Mouse (Mus musculus): ENCODE data around the gene Ntm. TPM values are rescaled to one million over a fixed set of nuclear protein-coding genes. Genes with fewer than 3 reads are reported as not detected.

Ntm gene
- polyA plus RNA-seq, 1 experiment from 2014 or later, result 61.4 TPM

GRCm38 (mm10) chr9:29060293-29060692, 902.6 kb downstream of the Ntm start:
- ATAC-seq, result no peak
- Histone ChIP-seq H3K9ac (no peak overlapping the region), H3K27ac (no peak overlapping the region), H3K4me1 (no peaks in the 10 kb centered on the region), H3K36me3 (ENCODE audit: poor library complexity, severe bottlenecking) (no peaks in the 10 kb centered on the region), H3K9me3 (replicated peaks) (no peaks in the 10 kb centered on the region), H3K4me2 (no peak overlapping the region), H3K4me3 (no peak overlapping the region), H3K27me3 (no peaks in the 10 kb centered on the region)
- WGBS, result 74% methylated on average over 6 of the region's 6 CpGs

GRCm38 (mm10) chr9:29058811-29059210, 904.1 kb downstream of the Ntm start:
- Histone ChIP-seq H3K9me3 (replicated peaks) (no peaks in the 10 kb centered on the region), H3K4me1 (no peaks in the 10 kb centered on the region), H3K4me3 (no peak overlapping the region), H3K27me3 (no peaks in the 10 kb centered on the region), H3K9ac (no peak overlapping the region), H3K27ac (no peak overlapping the region), H3K4me2 (no peak overlapping the region), H3K36me3 (ENCODE audit: poor library complexity, severe bottlenecking) (no peaks in the 10 kb centered on the region)
- no peak for ATAC-seq
- WGBS, result 67% methylated on average over 8 of the region's 8 CpGs

GRCm38 (mm10) chr9:29055637-29056036, 907.3 kb downstream of the Ntm start:
- WGBS, result 94% methylated on average over 2 of the region's 2 CpGs
- no peak for ATAC-seq
- Histone ChIP-seq H3K27me3 (no peaks in the 10 kb centered on the region), H3K4me1 (no peaks in the 10 kb centered on the region), H3K36me3 (ENCODE audit: poor library complexity, severe bottlenecking) (no peaks in the 10 kb centered on the region), H3K9me3 (replicated peaks) (no peaks in the 10 kb centered on the region), H3K4me3 (no peak overlapping the region), H3K9ac (no peak overlapping the region), H3K27ac (no peak overlapping the region), H3K4me2 (no peak overlapping the region)

GRCm38 (mm10) chr9:29036466-29036865, 926.5 kb downstream of the Ntm start:
- ATAC-seq, result no peak
- Histone ChIP-seq H3K9ac (no peak overlapping the region), H3K4me1 (no peaks in the 10 kb centered on the region), H3K4me3 (no peak overlapping the region), H3K36me3 (ENCODE audit: poor library complexity, severe bottlenecking) (no peaks in the 10 kb centered on the region), H3K9me3 (replicated peaks) (no peaks in the 10 kb centered on the region), H3K4me2 (no peak overlapping the region), H3K27ac (no peak overlapping the region), H3K27me3 (no peaks in the 10 kb centered on the region)
- WGBS, result 55% methylated on average over 3 of the region's 3 CpGs

- H3K9ac ChIP-seq, result no peak overlapping the region
- no peak for ATAC-seq
- no peak overlapping the region for H3K4me3 ChIP-seq
- WGBS, result 36% methylated on average over 4 of the region's 4 CpGs
- H3K27ac ChIP-seq, result no peak overlapping the region
- no peaks in the 10 kb centered on the region for H3K36me3 ChIP-seq (ENCODE audit: poor library complexity, severe bottlenecking)
- no peaks in the 10 kb centered on the region for H3K27me3 ChIP-seq
- H3K4me2 ChIP-seq, result no peak overlapping the region
- no peaks in the 10 kb centered on the region for H3K9me3 ChIP-seq (replicated peaks)
- no peaks in the 10 kb centered on the region for H3K4me1 ChIP-seq
Observed at GRCm38 (mm10) chr9:29036058-29036457, 926.9 kb downstream of the Ntm start.

- Histone ChIP-seq H3K36me3 (ENCODE audit: poor library complexity, severe bottlenecking) (no peaks in the 10 kb centered on the region), H3K4me3 (no peak overlapping the region), H3K27me3 (no peaks in the 10 kb centered on the region), H3K4me2 (no peak overlapping the region), H3K9ac (no peak overlapping the region), H3K4me1 (no peaks in the 10 kb centered on the region), H3K9me3 (replicated peaks) (no peaks in the 10 kb centered on the region), H3K27ac (no peak overlapping the region)
- 69% methylated on average over 6 of the region's 6 CpGs for WGBS
- no peak for ATAC-seq
Observed at GRCm38 (mm10) chr9:29026410-29026809, 936.5 kb downstream of the Ntm start.

- Histone ChIP-seq H3K36me3 (ENCODE audit: poor library complexity, severe bottlenecking) (no peaks in the 10 kb centered on the region), H3K9ac (no peak overlapping the region), H3K9me3 (replicated peaks) (no peaks in the 10 kb centered on the region), H3K4me1 (no peaks in the 10 kb centered on the region), H3K4me3 (no peak overlapping the region), H3K27me3 (no peaks in the 10 kb centered on the region), H3K27ac (no peak overlapping the region), H3K4me2 (no peak overlapping the region)
- no peak for ATAC-seq
- 83% methylated on average over 4 of the region's 4 CpGs for WGBS
Observed at GRCm38 (mm10) chr9:29025603-29026002, 937.3 kb downstream of the Ntm start.

- Histone ChIP-seq H3K4me2 (no peak overlapping the region), H3K36me3 (ENCODE audit: poor library complexity, severe bottlenecking) (no peaks in the 10 kb centered on the region), H3K27me3 (no peaks in the 10 kb centered on the region), H3K9ac (no peak overlapping the region), H3K9me3 (replicated peaks) (no peaks in the 10 kb centered on the region), H3K4me1 (no peaks in the 10 kb centered on the region), H3K4me3 (no peak overlapping the region), H3K27ac (no peak overlapping the region)
- 65% methylated on average over 1 of the region's 1 CpGs for WGBS
- ATAC-seq, result no peak
Observed at GRCm38 (mm10) chr9:29025104-29025503, 937.8 kb downstream of the Ntm start.

- Histone ChIP-seq H3K4me1 (no peaks in the 10 kb centered on the region), H3K27ac (no peak overlapping the region), H3K9ac (no peak overlapping the region), H3K27me3 (no peaks in the 10 kb centered on the region), H3K9me3 (replicated peaks) (no peaks in the 10 kb centered on the region), H3K36me3 (ENCODE audit: poor library complexity, severe bottlenecking) (no peaks in the 10 kb centered on the region), H3K4me3 (no peak overlapping the region), H3K4me2 (no peak overlapping the region)
- no peak for ATAC-seq
- WGBS, result 86% methylated on average over 3 of the region's 3 CpGs
Observed at GRCm38 (mm10) chr9:29016879-29017278, 946.1 kb downstream of the Ntm start.

GRCm38 (mm10) chr9:29013881-29014280, 949.1 kb downstream of the Ntm start:
- Histone ChIP-seq H3K9ac (no peak overlapping the region), H3K4me3 (no peak overlapping the region), H3K27ac (no peak overlapping the region), H3K4me1 (no peaks in the 10 kb centered on the region), H3K9me3 (replicated peaks) (no peaks in the 10 kb centered on the region), H3K36me3 (ENCODE audit: poor library complexity, severe bottlenecking) (no peaks in the 10 kb centered on the region), H3K27me3 (no peaks in the 10 kb centered on the region), H3K4me2 (no peak overlapping the region)
- 94% methylated on average over 17 of the region's 17 CpGs for WGBS
- ATAC-seq, result no peak

- Histone ChIP-seq H3K27ac (no peak overlapping the region), H3K36me3 (ENCODE audit: poor library complexity, severe bottlenecking) (no peaks in the 10 kb centered on the region), H3K4me2 (no peak overlapping the region), H3K4me3 (no peak overlapping the region), H3K4me1 (no peaks in the 10 kb centered on the region), H3K27me3 (no peaks in the 10 kb centered on the region), H3K9me3 (replicated peaks) (no peaks in the 10 kb centered on the region), H3K9ac (no peak overlapping the region)
- 93% methylated on average over 6 of the region's 6 CpGs for WGBS
- no peak for ATAC-seq
Observed at GRCm38 (mm10) chr9:29012541-29012940, 950.4 kb downstream of the Ntm start.

GRCm38 (mm10) chr9:29011476-29011875, 951.5 kb downstream of the Ntm start:
- Histone ChIP-seq H3K36me3 (ENCODE audit: poor library complexity, severe bottlenecking) (no peaks in the 10 kb centered on the region), H3K27me3 (no peaks in the 10 kb centered on the region), H3K4me3 (no peak overlapping the region), H3K27ac (no peak overlapping the region), H3K4me2 (no peak overlapping the region), H3K9me3 (replicated peaks) (no peaks in the 10 kb centered on the region), H3K4me1 (no peaks in the 10 kb centered on the region), H3K9ac (no peak overlapping the region)
- 43% methylated on average over 3 of the region's 3 CpGs for WGBS
- no peak for ATAC-seq

- H3K27me3 ChIP-seq, result no peaks in the 10 kb centered on the region
- ATAC-seq, result no peak
- H3K36me3 ChIP-seq (ENCODE audit: poor library complexity, severe bottlenecking), result no peaks in the 10 kb centered on the region
- H3K9me3 ChIP-seq (replicated peaks), result no peaks in the 10 kb centered on the region
- 75% methylated on average over 7 of the region's 7 CpGs for WGBS
- no peak overlapping the region for H3K4me2 ChIP-seq
- H3K4me3 ChIP-seq, result no peak overlapping the region
- H3K4me1 ChIP-seq, result peaks cover 11% of the 10 kb centered on the region
- H3K27ac ChIP-seq, result no peak overlapping the region
- no peak overlapping the region for H3K9ac ChIP-seq
Observed at GRCm38 (mm10) chr9:29004534-29004933, 958.4 kb downstream of the Ntm start.
